Mouse (Mus musculus) limb, embryonic 14.5 days (tissue): ENCODE measurements around the gene Stk24. TPM values are rescaled to one million over a fixed set of nuclear protein-coding genes. Genes with fewer than 3 reads are reported as not detected.

Experiments used
- ATAC-seq: fragments of 200-750 bp; cut with Nextera tagmentation; 2 replicates; pipeline ENCODE4 v1.8.0; 2017; ENCODE audit warnings: low read depth, moderate number of reproducible peaks, moderate TSS enrichment; ENCODE audit not compliant: low FRiP score
- DNase-seq: peaks from one replicate; pipeline ENCODE4 v3.0.0-alpha.2; 2015; ENCODE audit warnings: low spot score
- H3K27ac ChIP-seq: fragments of 300-500 bp; sonication (generic); replicated peaks from 2 replicates; pipeline ENCODE4 v1.5.1; 2014; ENCODE audit warnings: low read depth, mild to moderate bottlenecking, low read length, moderate library complexity, mixed read lengths
- H3K27me3 ChIP-seq: fragments of 300-500 bp; sonication (generic); 2 replicates; pipeline ENCODE4 v1.6.1; 2014; ENCODE audit warnings: low read length, mixed read lengths; ENCODE audit not compliant: control insufficient read depth, insufficient read depth
- H3K36me3 ChIP-seq: fragments of 300-500 bp; sonication (generic); 2 replicates; pipeline ENCODE4 v1.6.1; 2014; ENCODE audit warnings: mild to moderate bottlenecking, low read length, moderate library complexity, mixed read lengths; ENCODE audit not compliant: control insufficient read depth, insufficient read depth
- H3K4me1 ChIP-seq: fragments of 300-500 bp; sonication (generic); 2 replicates; pipeline ENCODE4 v1.6.1; 2014; ENCODE audit warnings: antibody characterized with exemption, low read length, mixed read lengths; ENCODE audit not compliant: control insufficient read depth, insufficient read depth
- H3K4me2 ChIP-seq: fragments of 300-500 bp; sonication (generic); replicated peaks from 2 replicates; pipeline ENCODE4 v1.6.1; 2014; ENCODE audit warnings: low read depth, mild to moderate bottlenecking, low read length, moderate library complexity; ENCODE audit not compliant: severe bottlenecking
- H3K4me3 ChIP-seq: fragments of 300-500 bp; sonication (generic); replicated peaks from 2 replicates; pipeline ENCODE4 v1.5.1; 2014; ENCODE audit warnings: low read length
- H3K9ac ChIP-seq: fragments of 300-500 bp; sonication (generic); 2 replicates; pipeline ENCODE4 v1.6.1; 2014; ENCODE audit warnings: mild to moderate bottlenecking, low read depth, low read length, moderate library complexity; ENCODE audit not compliant: severe bottlenecking
- H3K9me3 ChIP-seq: fragments of 300-500 bp; sonication (generic); 2 replicates; pipeline ENCODE4 v1.6.1; 2016; ENCODE audit warnings: low read length; ENCODE audit not compliant: control insufficient read depth
- POLR2A ChIP-seq: fragments of 200-500 bp; IDR thresholded peaks from 2 replicates; pipeline ENCODE4 v1.8.0; 2012; ENCODE audit warnings: inconsistent platforms, mild to moderate bottlenecking, moderate library complexity, borderline replicate concordance; ENCODE audit not compliant: insufficient read depth, insufficient read length; ENCODE audit errors: extremely low read depth
- WGBS: fragments of 180-500 bp; shearing (Covaris S2); extraction: QIAGEN DNeasy Blood & Tissue Kit; methylation state at CpG from one replicate; pipeline ENCODE4 v1.1.7; 2014; 5-methylcytosine and 5-hydroxymethylcytosine counted together
- polyA plus RNA-seq, 2 experiments: library from polyadenylated mRNA; depleted of rRNA in 1 of 2; stranded (reverse) in 1 of 2; unstranded in 1 of 2; fragments of >200 nt; fragmentation: Nextera tagmentation in 1 of 2; extraction: Ambion mirVana in 1 of 2; gene quantifications; 2 replicates each; pipeline versions ENCODE4 v1.2.1 to v1.2.3; 2012 to 2014

The Stk24 gene
- polyA plus RNA-seq, 2 experiments = 37.6 to 46.7 TPM

DNA sequence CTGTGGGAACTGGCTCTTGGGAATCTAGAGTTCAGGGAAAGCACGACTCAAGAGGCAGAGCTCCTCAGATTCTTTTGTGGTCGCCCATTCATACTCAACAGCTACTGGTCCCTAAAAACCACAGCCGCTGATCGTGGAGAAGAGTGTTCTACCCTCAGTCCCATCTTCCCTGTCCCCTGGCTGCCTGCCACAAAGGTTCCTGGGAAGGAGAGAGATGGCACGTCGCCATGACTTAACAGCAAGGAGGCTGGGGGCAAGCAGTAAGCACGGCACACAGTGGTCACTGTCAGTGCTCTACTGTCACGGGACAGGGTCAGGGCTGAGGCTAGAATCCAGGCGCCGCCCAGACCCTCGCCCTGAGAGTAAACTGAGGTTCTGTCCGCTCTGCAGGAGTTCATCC is 104.8 kb downstream of the Stk24 start:
- DNase-seq (no peak), ATAC-seq (no peak)
- no peaks in the 10 kb centered on the region for H3K9me3 ChIP-seq
- H3K4me2 ChIP-seq = no peak overlapping the region
- H3K4me1 ChIP-seq = no peaks in the 10 kb centered on the region
- no peaks in the 10 kb centered on the region for H3K27me3 ChIP-seq
- H3K9ac ChIP-seq = no peak overlapping the region
- H3K4me3 ChIP-seq = no peak overlapping the region
- TF ChIP-seq POLR2A = no peak
- 86% methylated on average over 12 of the region's 12 CpGs for WGBS
- H3K27ac ChIP-seq = no peak overlapping the region
- H3K36me3 ChIP-seq = peaks cover 90% of the 10 kb centered on the region

DNA sequence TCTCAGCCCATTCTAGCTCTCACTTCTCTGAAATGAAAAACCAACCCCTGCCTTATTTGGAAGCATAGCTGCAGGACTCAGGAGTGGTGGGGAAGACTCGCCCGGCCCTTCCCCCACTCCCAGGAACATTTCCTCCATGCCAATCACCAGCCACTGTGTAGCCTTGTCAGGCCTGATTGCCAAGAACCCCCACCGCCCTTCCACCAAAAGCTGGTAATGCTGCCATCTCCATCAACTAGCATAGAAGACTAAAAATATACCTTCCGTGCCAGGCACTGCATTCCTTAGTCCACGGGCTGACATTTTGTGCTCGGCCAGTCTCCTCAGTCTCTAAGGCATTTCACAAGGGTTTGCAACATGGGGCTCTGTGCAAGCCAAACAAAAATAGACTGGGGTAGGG is 109.3 kb downstream of the Stk24 start:
- no peak overlapping the region for H3K9ac ChIP-seq
- no peaks in the 10 kb centered on the region for H3K4me1 ChIP-seq
- H3K9me3 ChIP-seq = no peaks in the 10 kb centered on the region
- WGBS = 85% methylated on average over 6 of the region's 6 CpGs
- H3K36me3 ChIP-seq = peaks cover 88% of the 10 kb centered on the region
- no peak overlapping the region for H3K4me3 ChIP-seq
- H3K27ac ChIP-seq = no peak overlapping the region
- ATAC-seq (no peak), DNase-seq (no peak)
- H3K4me2 ChIP-seq = no peak overlapping the region
- TF ChIP-seq POLR2A = no peak
- H3K27me3 ChIP-seq = no peaks in the 10 kb centered on the region

DNA sequence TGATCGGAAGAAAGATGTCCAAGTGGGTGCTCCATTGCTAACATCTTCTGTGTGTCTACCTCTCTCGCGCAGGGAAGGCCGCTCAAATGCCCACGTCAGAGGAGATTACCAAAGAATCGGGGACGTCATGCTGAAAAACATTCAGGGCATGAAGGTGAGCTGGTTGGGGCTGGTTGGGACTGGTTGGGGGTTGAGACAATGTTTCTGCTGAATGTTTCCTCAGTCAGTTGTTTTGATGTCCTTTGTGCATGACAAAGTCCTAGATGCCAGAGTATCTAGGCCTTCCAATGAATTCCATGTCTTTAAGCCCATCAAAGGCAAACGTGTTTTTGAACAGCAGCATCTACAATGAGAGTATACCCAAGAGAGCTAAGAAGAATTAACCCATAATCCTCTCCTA is 112.0 kb downstream of the Stk24 start:
- DNase-seq (no peak), ATAC-seq (no peak)
- no peak overlapping the region for H3K27ac ChIP-seq
- WGBS = 92% methylated on average over 8 of the region's 8 CpGs
- H3K9ac ChIP-seq = no peak overlapping the region
- no peak overlapping the region for H3K4me3 ChIP-seq
- no peak for TF ChIP-seq POLR2A
- H3K9me3 ChIP-seq = no peaks in the 10 kb centered on the region
- H3K36me3 ChIP-seq = peaks cover 90% of the 10 kb centered on the region
- H3K4me2 ChIP-seq = no peak overlapping the region
- no peaks in the 10 kb centered on the region for H3K4me1 ChIP-seq
- H3K27me3 ChIP-seq = no peaks in the 10 kb centered on the region

DNA sequence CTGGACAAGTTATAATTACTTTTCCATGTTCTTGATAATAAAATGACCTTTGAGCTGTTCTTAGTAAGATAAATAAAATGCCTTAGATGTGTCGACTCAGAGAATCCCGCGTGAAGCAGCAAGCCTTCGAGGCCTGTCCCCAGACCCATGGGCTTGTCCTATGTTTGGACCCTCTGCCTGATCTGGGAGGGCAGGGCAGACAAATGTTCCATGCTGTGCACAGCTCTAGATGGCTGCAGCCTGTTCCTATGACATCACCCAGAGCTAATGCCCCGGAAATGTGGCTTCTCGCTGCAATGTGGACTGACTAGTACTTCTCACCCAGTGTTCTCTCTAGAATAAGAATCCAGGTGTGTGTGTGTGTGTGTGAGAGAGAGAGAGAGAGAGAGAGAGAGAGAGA is 115.4 kb downstream of the Stk24 start:
- Histone ChIP-seq H3K4me2 (no peak overlapping the region), H3K27ac (no peak overlapping the region), H3K4me1 (no peaks in the 10 kb centered on the region), H3K9me3 (no peaks in the 10 kb centered on the region), H3K36me3 (peaks cover 86% of the 10 kb centered on the region), H3K9ac (no peak overlapping the region), H3K27me3 (no peaks in the 10 kb centered on the region), H3K4me3 (no peak overlapping the region)
- 80% methylated on average over 6 of the region's 6 CpGs for WGBS
- no peak for TF ChIP-seq POLR2A
- ATAC-seq = no peak
- no peak for DNase-seq

DNA sequence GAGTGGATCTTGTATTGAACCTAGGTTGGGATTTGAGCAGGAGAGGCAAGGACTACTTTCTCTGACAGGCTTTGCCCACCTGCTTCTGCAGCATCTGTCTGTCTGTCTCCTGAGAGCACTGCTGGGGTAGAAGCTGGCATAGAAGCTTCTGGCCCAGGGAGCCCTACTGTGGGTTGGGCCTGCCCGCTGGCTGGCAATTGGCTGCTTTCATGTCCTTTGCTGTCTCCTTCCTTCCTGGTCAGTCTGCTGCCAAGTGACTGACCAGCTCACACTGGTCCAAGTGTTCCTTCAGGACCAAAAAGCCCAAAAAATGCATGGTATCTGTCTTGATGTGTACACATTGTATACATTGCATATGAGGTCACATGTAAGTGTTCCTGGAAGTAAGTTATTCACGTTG is 115.9 kb downstream of the Stk24 start:
- Histone ChIP-seq H3K36me3 (peaks cover 85% of the 10 kb centered on the region), H3K27me3 (no peaks in the 10 kb centered on the region), H3K4me1 (no peaks in the 10 kb centered on the region), H3K9ac (no peak overlapping the region), H3K4me2 (no peak overlapping the region), H3K27ac (no peak overlapping the region), H3K4me3 (no peak overlapping the region), H3K9me3 (no peaks in the 10 kb centered on the region)
- DNase-seq (no peak), ATAC-seq (no peak)
- WGBS = 77% methylated on average over 2 of the region's 2 CpGs
- TF ChIP-seq POLR2A = no peak

DNA sequence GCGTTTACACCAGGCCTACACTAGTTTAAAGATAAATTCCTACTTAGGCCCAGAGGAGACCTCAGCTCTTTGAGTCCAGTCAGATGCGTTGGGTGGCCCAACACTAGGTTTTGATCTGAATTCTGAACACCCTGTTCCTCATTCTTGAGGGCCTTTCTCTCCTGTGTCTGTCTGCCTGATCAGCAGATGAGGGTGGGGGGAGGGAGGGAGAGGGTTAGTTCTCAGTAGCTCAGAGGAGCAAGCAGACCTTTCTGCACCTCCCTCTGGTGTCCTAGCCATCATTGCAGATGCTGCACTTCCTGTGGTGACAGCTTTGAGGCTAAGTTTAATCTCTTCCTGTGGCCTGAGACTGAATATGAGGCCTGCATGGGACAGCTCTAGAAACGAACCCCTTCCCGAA is 117.2 kb downstream of the Stk24 start:
- DNase-seq (no peak), ATAC-seq (no peak)
- no peak for TF ChIP-seq POLR2A
- Histone ChIP-seq H3K9me3 (no peaks in the 10 kb centered on the region), H3K4me3 (no peak overlapping the region), H3K27ac (no peak overlapping the region), H3K4me2 (no peak overlapping the region), H3K4me1 (no peaks in the 10 kb centered on the region), H3K9ac (no peak overlapping the region), H3K27me3 (no peaks in the 10 kb centered on the region), H3K36me3 (peaks cover 88% of the 10 kb centered on the region)
- WGBS = 71% methylated on average over 4 of the region's 4 CpGs
